Mouse (Mus musculus) heart, postnatal 36 days (tissue): Measurements from ENCODE around the gene Ticam1. TPM values are rescaled to one million over a fixed set of nuclear protein-coding genes. Genes with fewer than 3 reads are reported as not detected.

Source experiments
- DNase-seq, 2 experiments: peaks; one replicate each; pipeline ENCODE4 v3.0.0; 2021 to 2022
- intact Hi-C: fragments of 180-260 bp; cut with DNase I; formaldehyde crosslinking; loops from one replicate; pipeline ENCODE4 v1.15.1; 2025
- total RNA-seq, 2 experiments: library from RNA; stranded (reverse); gene quantifications; 2 replicates each; pipeline ENCODE4 v1.2.3; 2021

Gene Ticam1
- total RNA-seq, 2 experiments from 2014 or later = 8.7 to 8.8 TPM

DNA sequence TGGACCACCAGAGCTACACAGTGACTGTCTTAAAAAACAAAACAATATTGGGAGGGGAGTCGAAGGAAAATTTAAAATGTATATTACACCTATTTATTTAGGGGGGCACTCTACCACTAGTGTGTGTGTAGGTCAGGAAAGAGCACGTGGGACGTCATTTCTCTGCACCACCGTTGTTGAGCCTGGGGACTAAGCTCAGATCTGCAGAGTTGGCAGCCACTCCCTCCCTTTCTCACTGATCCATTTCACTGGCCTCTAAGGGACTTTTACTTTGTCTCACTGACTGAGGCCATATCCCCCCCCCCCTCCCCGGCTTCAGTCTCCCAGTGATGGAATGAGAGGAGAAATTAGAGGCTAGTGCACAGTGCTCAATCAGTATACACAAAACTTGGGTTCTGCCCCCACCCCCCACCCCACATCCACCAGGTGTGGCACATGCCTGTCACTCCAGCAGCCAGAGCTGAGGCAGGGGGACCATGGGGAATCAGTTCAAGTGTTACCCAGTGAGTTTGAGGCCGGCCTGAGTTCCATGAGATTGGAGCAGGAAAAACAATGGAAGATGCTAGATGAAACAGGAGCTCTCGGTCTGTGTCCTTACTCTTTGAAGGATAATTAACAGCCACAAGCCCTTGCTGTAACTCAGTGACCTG lies 15.4 kb upstream of the Ticam1 start:
- intact Hi-C loops = loop anchor here (2.0 kb wide), 2 partner anchors 35 to 59 kb away; partner anchors contain the start of gene Kdm4b

DNA sequence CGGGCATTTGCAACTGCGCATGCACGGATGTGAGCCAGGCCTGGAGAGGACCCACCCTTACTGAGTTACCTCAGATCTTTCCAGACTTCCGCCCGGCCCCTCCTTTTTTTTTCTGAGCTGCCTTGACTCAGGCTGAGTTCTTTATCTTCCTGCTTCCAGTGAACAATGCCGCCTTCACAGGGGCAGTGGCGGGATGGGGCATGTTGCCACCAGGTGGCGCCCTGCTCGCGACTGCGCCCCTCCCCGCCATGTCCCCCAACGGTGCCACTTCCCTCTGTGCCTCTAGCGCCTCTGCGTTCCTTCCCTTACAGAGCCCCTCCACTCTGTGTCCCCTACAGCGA lies 14.6 kb upstream of the Ticam1 start:
- DNase-seq = peak; percentile 89 to 93
- intact Hi-C loops = no loop called here

More for the DNA sequence above, 15.4 kb upstream of the Ticam1 start:
- no peak for DNase-seq

DNA sequence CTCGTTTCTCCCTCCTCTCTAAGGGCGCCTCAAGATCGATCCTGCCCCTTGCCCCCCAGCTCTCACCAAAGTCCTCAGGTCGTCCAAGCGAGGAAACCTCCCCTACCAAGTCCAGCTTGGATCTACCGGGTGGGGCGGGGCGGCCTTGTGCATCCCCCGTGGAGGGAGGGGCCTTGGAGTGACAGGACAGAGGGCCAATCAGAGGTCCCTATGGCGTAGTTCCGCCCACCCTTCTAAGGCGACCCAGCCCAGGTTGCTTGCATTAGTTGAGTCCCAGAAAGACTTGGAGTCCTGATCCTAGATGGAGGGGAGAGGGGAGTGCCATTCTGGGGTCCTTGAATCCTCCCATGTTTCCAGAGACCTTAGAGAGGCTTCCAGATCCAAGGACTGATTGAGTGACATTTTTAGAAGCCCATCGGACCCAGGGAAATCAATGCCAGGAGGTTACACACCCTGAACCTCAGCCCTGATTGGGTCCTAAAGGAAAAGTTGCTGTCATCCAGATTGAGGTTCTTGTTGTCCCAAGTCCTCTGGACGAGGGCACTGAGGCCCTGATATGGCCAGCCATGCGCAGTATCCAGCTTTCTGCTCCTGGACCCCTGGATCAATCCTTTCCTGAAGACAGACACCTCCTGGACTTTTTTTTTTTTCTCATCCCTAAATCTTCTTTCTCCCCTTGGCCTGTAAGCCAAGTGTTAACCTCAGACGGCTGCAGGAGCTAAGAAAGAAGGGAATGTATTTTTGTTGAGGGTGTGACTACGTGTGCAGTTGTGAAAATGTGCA lies 14.0 kb upstream of the Ticam1 start:
- intact Hi-C loops = loop anchor here (1.0 kb wide), 1 partner anchor 13 kb away; no protein-coding TSS in a partner anchor
- peak; percentile 100 for DNase-seq

DNA sequence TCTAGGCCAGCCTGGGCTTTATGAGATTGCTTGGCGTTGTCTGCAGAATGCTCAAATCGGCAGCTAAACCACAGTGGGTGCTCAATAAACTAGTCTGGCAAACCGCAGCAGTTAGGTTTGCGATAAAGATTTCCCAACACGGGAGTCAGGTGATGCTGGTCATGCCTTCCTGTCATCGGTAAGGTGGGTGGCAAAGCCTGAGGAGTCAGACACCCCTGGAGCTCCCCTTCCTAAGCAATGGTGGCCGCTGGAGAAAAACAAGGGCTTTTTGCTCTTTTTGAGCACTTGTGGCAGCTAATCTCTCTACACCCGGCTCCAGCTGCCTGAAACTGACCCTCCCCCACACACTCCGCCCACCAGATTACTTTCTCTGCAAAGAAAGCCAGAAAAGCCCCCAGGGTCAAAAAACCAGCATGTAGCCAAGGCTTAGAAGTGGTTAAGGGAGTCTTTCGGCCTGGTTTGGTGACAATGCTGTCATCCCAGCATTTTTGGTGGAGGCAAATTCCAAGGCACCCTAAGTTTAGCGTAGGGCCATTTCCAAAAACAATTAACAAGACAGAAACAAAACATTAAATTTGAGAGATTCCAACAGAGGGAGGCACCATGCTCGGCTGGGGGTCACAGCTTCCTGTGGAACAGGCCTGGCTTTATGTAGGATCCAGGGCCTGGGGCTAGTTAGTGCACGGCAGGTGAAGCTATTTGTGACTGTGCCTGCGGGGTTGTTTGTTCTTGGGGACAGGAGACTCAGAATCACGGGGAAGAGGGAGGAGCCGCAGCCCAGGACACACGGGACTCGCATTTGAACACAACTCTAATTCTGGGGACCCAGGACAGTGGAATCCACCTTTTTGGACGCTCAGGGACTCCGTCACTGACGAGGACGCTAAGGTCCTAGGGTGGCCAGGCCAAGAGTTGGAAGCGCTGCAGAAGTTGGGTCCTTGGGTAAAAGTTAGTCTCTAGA lies 13.1 kb upstream of the Ticam1 start:
- peak; percentile 60 to 67 for DNase-seq
- intact Hi-C loops = loop anchor here (1.0 to 5.0 kb wide), 2 partner anchors 12 to 293 kb away; partner anchors contain the start of genes Safb and Safb2

DNA sequence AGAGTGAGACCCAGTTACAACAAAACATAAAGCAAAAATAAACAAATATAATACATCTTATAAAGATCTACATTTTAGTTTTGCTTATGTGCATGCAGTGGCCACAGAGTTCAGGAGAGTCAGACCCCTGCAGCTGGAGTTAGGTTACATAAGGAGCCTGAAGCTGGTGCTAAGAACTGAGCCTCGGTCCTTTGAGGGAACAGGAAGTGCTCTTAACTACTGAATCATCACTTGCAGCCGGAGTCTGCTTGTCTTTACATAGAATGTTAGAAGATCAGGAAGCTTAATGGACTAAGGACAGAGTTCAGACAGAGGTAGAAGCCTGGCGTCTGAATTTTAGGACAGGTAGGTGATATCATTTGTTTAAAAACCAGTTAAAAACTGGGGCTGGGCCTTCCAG lies 12.3 kb upstream of the Ticam1 start:
- no peak for DNase-seq
- intact Hi-C loops = loop anchor here (5.0 kb wide), 1 partner anchor 293 kb away; the partner anchor contains the start of genes Safb and Safb2

DNA sequence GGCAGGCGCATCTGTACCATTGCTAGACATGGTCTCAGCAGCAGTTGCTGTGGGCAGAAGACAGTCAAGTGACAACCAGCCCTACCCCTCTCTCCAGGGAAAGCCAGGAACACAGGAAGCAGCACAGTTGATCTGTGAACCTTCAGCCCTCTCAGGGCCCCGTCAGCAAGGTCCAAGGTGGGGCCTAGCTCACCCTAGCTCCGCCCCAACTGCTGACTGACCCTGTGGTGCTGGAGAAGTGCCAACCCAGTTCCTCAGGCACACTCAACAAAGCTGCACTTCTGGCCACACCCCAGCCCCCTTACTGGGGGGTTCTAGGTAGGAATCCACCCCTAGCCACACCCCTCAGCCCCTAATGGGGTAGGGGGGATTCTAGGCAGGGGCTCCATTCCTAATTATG lies 11.2 kb upstream of the Ticam1 start:
- intact Hi-C loops = loop anchor here (5.0 kb wide), 1 partner anchor 294 kb away; the partner anchor contains the start of genes Safb and Safb2
- DNase-seq = peak in 1 of 2 experiments; percentile 53

DNA sequence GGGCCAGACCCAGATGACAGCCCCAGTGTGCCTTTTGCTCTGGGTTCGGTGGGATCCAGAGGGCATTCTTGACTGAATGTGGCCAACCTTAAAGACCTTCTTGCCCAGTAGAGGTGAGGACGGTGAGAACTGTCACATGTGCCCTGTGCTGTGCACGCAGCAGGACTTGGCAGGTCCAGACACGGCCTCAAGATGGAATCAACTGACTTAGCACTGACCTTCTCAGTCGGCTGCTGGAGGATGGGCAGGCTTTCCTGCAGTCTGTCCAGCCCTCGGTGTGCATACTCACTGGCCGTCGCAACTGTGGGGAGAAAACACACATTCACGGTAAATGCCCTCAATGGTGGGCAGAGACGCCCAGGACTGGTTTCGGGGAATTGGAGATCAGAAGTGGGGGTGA lies 9.4 kb upstream of the Ticam1 start:
- DNase-seq = no peak
- intact Hi-C loops = loop anchor here (5.0 kb wide), 1 partner anchor 296 kb away; the partner anchor contains the start of genes Safb and Safb2

DNA sequence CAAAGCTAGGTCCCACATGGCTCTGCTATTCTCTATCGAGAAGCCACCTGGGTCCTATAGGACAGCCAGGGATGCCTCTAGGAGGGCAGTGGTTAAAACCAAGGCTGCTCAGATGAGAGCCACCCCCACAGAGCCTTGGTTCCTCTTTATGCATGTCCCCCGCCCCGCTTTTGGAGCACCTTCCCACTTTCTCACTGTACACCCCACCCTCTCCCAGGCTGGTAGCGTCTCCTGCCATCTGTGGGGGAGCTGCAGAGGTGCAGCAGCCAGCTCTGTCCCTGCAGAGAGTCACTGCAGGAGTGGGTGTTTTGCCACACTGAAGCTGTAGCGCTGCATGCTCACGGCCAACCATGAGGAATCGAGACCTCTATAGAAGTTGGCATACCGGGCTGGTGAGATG lies 6.7 kb upstream of the Ticam1 start:
- intact Hi-C loops = no loop called here
- DNase-seq = no peak

DNA sequence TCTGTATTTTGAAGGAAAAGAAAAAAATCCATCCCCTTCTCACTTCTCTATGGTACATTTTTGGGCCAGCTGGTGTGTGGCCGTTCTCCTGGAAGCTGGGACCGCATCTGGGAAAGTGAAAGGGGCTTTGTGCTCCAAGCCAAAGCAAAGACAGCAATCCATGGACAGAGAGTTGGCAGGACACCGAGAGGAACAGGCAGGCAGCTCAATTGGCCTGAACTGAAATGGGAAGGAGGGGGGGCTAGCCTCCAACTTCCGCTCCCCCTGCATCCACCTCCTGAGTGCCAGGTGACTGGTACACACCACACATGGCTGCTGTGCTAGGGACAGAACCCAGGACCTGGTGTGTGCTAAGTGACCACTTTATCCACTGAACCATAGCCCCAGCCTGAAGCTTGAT lies 6.2 kb upstream of the Ticam1 start:
- intact Hi-C loops = no loop called here
- no peak for DNase-seq

DNA sequence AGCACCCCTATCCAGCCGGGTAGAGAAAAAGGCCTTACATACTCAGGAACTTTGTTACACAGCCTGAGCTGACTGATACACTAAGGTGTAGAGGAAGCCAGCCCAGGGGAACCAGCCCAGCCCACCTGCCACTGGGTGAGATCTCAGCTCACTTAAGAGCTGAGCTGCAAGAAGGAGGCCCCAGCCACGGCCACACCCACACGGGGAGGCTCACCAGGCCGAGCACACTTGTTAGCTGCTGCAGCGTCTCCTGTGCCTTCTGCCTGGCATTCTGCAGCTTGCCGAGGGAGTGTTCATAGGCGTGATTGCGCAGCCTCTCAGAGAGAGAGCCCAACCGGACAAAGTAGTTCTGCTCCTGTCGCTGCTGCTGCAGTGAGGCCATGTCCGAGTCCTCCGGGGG lies 4.6 kb upstream of the Ticam1 start:
- DNase-seq = no peak
- intact Hi-C loops = no loop called here

DNA sequence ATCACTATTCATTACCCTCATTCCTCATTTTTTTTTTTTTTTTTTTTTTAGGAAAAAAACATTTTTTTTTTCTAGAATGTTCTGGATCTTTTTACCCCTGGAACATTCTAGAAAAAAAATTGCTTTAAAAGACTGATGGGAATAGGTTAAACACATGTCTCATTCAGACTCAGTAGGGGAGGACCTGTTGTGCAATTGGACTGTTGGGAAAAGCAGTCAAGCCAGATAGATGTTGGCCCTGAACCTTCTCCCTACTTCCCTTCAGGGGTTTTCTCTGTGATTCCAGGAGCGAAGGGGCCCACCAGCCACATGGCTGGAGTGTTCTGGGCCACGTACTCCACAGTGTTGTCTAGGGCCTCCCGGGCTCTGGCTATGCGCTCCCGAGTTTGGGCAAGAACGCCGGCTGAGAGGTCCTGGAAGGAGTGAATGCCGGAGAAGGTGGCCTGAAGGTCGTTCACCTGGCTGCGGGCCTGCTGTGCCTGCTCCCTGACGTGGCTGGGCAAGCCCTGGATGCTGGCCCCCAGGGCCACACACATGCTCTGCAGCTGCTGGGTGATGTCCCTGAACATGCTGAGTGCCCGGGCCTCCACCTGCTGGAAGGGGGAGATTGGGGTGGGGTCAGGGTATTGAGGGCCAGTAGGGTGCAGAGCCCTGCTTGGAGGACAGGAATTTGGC lies 3.0 kb upstream of the Ticam1 start:
- peak; percentile 52 to 64 for DNase-seq
- intact Hi-C loops = no loop called here

DNA sequence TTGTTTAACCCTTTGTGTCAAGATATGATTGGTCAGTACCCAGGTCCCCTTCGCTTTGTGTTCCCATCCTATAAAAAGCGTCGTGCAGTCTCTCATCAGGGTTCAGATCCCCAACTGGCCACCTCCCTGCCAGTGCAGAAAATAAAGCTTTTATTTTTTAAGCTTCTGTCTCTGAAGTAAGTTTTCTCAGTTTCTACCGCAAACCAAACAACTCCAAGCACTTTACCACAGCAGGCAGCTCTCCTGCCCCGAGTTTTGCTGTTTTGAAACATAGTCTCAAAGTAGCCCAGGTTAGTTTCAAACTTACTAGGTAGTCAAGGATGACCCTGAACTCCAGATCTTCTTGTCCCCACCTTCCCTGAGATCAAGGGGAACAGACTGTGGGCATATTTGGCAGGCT lies 1.8 kb upstream of the Ticam1 start:
- no peak for DNase-seq

DNA sequence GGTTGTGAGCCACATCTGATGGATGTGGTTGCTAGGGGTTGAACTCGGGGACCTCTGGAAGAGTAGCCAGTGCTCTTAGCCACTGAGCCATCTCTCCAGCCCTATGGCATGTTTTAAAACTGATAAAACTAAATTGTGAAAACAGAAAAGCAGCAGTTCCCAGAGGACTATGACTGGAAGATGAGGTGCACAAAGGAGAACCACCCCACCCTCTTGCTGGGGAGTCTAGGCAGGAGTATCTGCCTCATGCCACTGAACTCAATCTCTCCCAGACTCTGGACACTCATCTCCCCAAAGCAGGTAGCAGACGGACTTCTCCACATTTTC lies 944 bp upstream of the Ticam1 start:
- intact Hi-C loops = loop anchor here (1.0 kb wide), 1 partner anchor 13 kb away; no protein-coding TSS in a partner anchor
- no peak for DNase-seq

More for the DNA sequence above, 1.8 kb upstream of the Ticam1 start:
- intact Hi-C loops = no loop called here

DNA sequence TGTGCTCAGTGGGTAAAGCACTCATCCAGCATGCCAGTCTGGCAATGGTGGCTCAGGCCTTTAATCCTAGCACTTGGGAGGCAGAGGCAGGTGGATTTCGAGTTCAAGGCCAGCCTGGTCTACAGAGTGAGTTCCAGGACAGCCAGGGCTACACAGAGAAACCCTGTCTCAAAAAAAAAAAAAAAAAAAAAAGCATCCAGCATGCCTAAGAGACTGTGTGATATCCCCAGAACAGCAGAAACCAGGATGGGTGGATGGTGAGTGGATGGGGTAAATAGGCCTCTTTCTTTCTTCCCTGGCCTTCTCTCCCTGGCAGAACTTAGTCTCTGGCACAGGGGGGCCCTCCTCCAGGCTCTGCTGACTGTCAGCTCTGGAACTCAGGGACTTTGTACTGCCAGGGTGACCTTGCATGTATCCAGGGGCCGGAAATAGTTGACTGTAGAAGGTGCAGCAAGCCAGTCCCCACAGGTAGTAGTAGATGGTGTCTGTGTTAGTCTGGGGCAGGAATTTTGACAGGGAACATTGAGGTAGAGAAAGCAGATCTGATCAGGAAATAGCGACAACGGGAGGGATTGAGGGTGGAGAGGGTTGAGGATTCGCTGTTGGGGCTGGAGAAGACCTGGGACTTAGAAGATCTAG lies 625 bp downstream of the Ticam1 start:
- intact Hi-C loops = no loop called here
- DNase-seq = no peak

DNA sequence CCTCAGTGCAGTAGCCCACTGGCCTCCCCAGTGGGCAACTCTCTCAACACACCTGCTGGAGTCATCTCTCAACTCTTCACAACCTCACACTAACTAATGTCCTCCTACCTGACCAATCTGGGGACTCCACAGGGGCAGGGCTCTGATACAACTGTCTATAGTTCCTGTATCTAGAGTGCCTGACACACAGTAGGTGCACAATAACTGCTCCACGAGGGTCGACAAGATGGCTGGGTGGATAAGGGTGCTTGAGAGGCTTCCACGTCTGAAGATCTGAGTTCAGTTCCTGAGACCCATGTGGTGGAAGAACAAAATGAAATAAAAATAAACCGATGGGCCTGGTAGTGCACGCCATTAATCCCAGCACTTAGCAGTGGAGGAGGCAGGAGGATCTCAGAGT lies 2.6 kb downstream of the Ticam1 start:
- intact Hi-C loops = no loop called here
- no peak for DNase-seq

DNA sequence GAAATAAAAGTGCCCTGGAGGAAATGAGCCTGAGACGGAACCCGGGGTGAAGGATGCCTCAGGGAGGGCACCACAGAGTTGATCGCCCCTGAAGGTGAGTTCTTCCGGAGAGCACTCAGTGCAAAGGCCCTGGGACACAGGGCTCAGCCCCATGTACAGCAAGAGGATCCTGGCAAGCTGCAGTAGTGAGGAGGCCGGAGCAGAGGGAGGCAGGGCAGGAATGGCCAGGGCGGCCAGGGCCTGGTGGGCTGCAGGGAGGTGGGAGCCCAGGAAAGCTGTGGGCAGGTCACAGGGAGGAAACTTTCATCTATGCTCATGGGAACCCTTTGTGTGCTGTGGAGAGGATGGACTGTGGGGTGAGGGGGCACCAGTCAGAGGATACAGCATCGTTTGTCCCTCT lies 3.1 kb downstream of the Ticam1 start:
- no peak for DNase-seq

DNA sequence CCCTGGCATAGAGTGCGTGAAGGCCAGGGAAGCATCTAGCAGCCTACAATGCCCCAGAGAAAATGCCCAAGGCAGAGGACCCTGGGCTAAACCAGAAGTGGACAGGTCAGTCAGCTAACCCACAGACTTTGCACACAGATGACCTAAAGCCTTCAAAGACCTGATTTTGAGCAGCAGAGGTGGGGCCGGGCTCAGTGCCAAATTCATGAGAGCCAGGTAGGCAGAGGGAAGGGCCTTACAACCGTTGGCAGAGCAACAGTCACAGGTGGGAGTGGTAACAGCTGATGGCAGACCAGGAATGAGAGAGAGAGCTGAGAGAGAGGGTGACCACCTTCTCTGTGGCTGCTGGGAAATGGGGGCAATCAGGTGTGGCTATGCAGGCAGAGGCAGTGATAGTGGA lies 3.9 kb downstream of the Ticam1 start:
- intact Hi-C loops = no loop called here
- no peak for DNase-seq

More for the DNA sequence above, 3.1 kb downstream of the Ticam1 start:
- intact Hi-C loops = no loop called here

DNA sequence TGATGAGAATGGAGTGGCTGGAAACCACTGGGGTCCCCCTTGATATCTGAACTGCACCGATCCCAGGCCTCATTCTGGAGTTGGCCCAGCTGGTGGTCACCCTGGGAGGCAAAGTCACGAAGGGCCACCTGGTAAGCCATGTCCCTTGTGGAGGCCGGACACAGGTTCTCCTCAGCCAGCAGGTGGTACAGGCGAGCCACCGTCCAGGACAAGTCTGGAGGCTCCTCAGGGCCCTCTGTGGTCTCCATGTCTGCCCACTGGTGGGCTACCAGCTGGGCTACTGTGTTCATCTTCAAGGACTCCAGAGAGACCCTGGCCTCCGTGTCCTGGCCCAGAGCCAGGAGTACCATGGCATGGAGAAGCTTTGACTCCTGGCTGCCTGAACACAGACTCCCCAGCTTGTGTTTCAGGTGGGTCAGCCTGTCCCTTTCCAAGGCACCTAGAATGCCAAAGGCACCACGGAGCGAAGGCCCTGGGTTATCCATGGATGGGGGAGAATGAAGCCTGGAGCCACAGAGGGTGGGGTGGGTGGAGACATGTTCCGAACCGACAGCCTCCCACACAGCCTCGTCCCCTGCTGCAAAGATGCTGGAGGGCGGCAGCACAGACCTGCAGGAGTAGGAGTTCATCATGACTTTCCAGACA lies 4.9 kb downstream of the Ticam1 start:
- DNase-seq = no peak
- intact Hi-C loops = no loop called here

DNA sequence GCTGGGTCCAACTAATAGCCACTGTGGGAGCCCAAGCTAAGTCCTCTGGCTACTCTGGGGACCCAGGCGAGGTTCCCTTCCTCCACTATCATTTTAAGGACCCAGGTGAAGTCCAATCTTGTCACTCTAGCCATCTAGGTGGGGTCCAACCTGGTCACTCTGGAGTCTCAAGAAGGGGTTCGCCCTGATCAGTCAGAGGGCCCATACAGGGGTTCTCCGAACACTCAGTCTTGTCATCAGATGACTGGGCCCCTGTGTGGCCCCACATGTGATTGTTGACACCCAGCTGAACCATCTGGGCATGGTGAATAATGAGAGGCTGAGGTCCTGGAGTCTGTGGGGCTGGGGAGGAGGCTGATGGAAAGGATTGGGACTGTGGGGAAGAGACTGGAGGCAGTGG lies 6.8 kb downstream of the Ticam1 start:
- DNase-seq = peak in 1 of 2 experiments; percentile 2
- intact Hi-C loops = no loop called here
